Mouse (Mus musculus) CH12.LX (cell line): ENCODE results near the gene Onecut3.

Experiments used
- CHD1 ChIP-seq: IDR thresholded peaks from 2 replicates; pipeline ENCODE4 v1.6.1; 2012; ENCODE audit warnings: low read depth, low read length, improper control_type of control experiment, inconsistent platforms
- CTCF ChIP-seq, 2 experiments: IDR thresholded peaks in 1 of 2; conservative IDR thresholded peaks in 1 of 2; 2 replicates each; pipeline ENCODE4 v1.5.1; 2011 to 2012; ENCODE audit warnings: low read depth in 2 of 2, low read length in 2 of 2, improper control_type of control experiment in 1 of 2, inconsistent platforms in 1 of 2, mild to moderate bottlenecking in 1 of 2, moderate library complexity in 1 of 2
- HCFC1 ChIP-seq: IDR thresholded peaks from 2 replicates; pipeline ENCODE4 v1.6.1; 2012; ENCODE audit warnings: low read depth, mild to moderate bottlenecking, inconsistent platforms, low read length, improper control_type of control experiment
- KAT2A ChIP-seq: IDR thresholded peaks from 2 replicates; pipeline ENCODE4 v1.6.1; 2012; ENCODE audit warnings: low read length, improper control_type of control experiment, inconsistent platforms; ENCODE audit not compliant: insufficient replicate concordance
- MYC ChIP-seq: IDR thresholded peaks from 2 replicates; pipeline ENCODE4 v1.6.1; 2011; ENCODE audit warnings: low read depth, mild to moderate bottlenecking, improper control_type of control experiment, low read length
- POLR2A ChIP-seq: IDR thresholded peaks from 2 replicates; pipeline ENCODE4 v1.6.1; 2011; ENCODE audit warnings: low read depth, mild to moderate bottlenecking, improper control_type of control experiment, low read length
- RCOR1 ChIP-seq: conservative IDR thresholded peaks from 2 replicates; pipeline ENCODE4 v1.6.1; 2012; ENCODE audit warnings: low read depth, mild to moderate bottlenecking, inconsistent platforms, low read length, improper control_type of control experiment
- SIN3A ChIP-seq: IDR thresholded peaks from 2 replicates; pipeline ENCODE4 v1.6.1; 2012; ENCODE audit warnings: low read length, improper control_type of control experiment, inconsistent platforms
- SMC3 ChIP-seq: IDR thresholded peaks from 2 replicates; pipeline ENCODE4 v1.6.1; 2011; ENCODE audit warnings: low read depth, low read length, improper control_type of control experiment
- ZKSCAN1 ChIP-seq: IDR thresholded peaks from 2 replicates; pipeline ENCODE4 v1.6.1; 2012; ENCODE audit warnings: low read depth, inconsistent platforms, low read length, improper control_type of control experiment, borderline replicate concordance
- ZMIZ1 ChIP-seq: IDR thresholded peaks from 2 replicates; pipeline ENCODE4 v1.6.1; 2012; ENCODE audit warnings: low read depth, mild to moderate bottlenecking, inconsistent platforms, low read length, improper control_type of control experiment

GRCm38 (mm10) chr10:80495901-80496300 is 1.3 kb downstream of the Onecut3 start:
- TF ChIP-seq CTCF (conservative IDR thresholded peaks at IDR 0.05 in 1 of 2, IDR thresholded peaks at IDR 0.05 in 1 of 2; ENCODE audit: low read depth in 2 of 2, low read length in 2 of 2) (no peak), POLR2A (no peak), MYC (no peak), SMC3 (no peak), ZMIZ1 (no peak), SIN3A (no peak), CHD1 (no peak), KAT2A (no peak), RCOR1 (no peak), HCFC1 (no peak), ZKSCAN1 (no peak)
